Mouse (Mus musculus) c-Kit-positive CD71-positive TER-119-positive erythroid progenitor cells, embryonic 14.5 days (primary cell): Measurements from ENCODE around the gene Gpr152.
"Not testable (repeated sequence)": the region's sequence is repeated elsewhere in the genome, so short reads cannot be mapped to it uniquely, and the experiment has no call there.

ENCODE experiments used
- DNase-seq: peaks from one replicate; pipeline ENCODE4 v3.0.0-alpha.2; 2013; ENCODE audit warnings: low spot score

Gene Gpr152

DNA sequence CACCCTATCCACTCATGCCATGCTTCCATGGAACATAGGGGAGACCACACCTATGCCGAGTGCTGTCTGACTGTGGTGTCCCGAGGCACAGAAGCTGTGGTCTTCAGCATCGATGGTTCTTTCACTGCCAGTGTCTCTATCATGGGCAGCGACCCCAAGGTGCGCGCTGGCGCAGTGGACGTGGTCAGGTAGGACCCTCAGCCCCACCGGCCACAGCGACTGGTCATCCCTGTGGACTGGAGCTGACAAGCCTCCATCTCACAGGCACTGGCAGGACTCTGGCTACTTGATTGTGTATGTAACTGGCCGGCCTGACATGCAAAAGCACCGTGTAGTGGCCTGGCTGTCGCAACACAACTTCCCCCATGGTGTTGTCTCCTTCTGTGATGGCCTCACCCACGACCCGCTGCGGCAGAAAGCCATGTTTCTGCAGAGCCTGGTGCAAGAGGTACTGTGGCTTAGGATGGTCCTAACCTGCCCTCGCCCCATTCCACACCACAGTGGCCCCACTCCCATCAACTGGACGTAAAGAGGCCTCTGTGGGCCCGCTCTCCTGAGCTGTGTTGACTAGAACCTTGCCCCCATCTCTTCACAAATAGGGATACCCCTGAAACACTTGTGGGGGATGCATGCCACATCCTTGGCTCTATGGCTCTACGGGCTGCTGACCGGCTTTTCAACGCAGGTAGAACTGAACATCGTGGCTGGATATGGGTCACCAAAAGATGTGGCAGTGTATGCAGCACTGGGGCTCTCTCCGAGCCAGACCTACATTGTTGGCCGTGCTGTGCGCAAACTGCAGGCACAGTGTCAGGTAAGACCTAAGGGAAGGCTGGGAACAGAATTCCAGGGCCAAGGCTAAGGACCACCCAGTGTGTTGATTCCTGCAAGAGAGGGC is 27.3 kb upstream of the Gpr152 start:
- no peak for DNase-seq

DNA sequence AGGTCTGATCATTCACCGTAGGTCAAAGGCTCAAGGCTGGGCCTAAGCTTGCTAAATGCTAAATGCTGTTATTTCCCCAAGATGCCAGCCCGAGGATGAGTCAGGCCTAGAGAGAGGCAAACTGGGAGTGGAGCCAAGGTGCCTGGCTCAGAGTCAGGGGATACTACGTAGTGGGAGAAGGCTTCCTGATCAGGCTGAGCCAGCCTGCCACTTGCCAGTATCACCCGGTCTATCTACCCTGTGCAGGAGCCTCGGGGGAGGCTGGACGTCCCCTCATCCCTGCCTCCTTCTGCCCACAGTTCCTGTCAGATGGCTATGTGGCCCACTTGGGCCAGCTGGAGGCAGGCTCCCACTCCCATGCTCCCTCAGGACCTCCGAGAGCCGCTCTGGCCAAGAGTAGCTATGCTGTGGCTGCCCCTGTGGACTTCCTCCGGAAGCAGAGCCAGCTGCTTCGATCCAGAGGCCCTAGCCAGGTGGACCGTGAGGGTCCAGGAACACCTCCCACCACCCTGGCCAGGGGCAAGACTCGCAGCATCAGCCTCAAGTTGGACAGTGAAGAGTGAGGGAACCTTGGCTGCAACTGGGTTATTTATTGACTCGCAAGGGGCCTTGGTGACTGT is 26.3 kb upstream of the Gpr152 start:
- no peak for DNase-seq

DNA sequence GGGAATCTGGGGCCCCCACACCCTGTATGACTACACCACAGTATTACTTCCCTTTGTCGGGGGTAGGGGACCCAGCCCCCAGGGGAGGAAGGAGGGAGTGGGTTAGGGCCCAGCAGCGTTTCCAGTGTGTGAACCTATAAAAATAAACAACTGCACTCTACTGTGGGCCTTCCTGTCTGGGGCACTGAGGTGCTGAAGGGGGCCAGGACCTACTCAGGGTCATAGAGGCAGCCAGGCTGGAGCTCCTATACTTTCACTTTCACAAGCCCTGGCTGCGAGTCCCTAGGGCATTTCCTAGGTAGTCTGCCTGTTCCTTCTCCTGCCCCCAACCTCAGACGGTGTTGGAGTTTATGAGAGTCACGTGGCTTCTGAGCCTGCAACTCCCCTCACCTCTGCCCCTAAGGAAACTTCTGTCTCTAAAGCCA is 25.8 kb upstream of the Gpr152 start:
- no peak for DNase-seq

DNA sequence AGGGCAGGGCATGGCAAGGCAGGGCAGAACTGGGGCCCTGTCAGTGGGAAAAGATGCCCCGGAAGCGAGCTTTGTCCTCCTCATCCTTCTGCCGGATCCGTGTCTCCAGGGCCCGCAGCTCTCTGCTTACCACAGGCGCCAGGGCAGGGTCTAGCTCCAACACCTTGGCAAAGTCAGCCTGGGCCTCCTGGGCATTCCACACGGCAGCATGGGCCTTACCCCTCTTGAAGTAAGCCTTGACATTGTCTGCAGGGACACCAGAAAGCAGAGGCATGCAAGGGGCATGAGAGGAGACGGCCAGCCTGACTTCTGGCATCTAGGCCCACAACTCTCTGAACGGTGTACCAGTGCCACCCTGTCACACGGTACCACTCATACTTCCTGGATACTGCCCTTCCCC is 25.0 kb upstream of the Gpr152 start:
- no peak for DNase-seq

DNA sequence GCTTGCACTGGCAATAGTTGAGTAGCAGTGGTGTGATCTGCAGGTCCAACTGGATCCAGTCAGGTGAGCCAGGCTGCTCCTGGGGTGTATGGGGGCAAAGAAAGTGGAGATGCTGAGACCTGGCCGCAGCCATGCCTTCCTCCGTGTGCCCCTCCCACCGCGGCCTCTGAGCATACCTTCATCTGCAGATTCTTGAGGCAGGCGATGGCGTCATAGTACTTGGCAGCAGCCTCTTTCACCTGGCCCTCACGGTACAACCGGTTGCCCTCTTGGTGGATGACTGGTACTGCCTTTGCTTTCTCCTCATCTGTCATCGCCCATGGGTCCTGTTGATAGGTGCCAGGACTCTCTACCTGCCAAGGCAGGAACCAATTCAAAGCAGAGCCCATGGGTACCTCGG is 24.4 kb upstream of the Gpr152 start:
- DNase-seq = no peak

DNA sequence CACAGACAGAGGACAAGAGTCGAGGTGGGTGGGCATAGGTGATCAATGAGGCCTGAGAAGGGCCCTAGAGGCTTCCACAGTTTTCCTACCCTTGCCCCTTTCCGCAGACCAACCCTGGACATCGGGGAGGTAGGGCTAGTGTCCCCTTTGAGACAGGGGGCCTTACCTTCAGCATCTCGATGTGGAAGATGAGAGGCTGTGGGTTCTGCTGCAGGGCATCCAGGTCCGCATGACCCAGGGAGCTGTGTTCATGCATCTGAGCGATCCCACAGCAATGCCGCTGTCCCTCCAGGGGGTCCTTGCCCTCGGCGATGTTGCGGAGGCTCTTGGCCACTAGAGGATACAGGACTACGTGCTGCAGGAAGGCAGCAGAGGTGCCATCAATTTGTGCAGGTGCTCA is 23.8 kb upstream of the Gpr152 start:
- DNase-seq = no peak

DNA sequence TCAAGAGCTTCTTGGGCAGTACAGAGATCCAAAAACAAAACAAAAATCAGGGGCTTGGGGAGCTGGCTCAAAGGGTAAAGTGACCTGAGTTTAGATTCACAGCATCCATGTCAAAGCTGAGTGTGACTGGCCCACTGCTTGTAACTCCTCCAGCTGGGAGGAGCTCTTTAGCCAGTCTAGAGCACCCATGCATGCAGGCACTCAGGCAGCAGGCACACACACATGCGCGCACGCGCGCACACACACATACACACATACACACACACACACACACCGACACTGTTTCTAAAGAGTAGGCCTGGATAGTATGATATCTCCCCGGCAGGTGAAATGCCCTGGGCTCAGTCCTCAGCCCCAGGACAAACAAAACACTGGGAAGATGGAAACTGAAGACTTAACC is 22.6 kb upstream of the Gpr152 start:
- DNase-seq = no peak

DNA sequence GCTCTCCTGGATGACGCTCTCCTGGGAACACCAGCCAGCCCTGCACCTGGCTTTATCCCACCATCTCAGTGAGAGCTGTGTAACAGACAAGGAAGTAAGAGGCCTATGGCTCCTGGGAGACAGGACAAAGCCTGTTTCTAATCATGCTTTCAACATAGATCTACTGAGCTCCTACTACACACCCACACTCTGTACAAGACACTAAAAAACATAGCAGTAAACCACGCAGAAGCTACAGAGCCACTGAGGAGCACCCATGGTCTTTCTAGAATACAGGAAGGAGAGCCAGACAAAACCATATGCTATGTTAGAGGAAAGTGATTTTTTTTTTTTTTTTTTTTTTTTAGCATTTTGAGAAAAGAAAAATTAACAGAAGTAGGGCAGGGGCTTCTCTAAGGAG is 21.2 kb upstream of the Gpr152 start:
- DNase-seq = no peak

DNA sequence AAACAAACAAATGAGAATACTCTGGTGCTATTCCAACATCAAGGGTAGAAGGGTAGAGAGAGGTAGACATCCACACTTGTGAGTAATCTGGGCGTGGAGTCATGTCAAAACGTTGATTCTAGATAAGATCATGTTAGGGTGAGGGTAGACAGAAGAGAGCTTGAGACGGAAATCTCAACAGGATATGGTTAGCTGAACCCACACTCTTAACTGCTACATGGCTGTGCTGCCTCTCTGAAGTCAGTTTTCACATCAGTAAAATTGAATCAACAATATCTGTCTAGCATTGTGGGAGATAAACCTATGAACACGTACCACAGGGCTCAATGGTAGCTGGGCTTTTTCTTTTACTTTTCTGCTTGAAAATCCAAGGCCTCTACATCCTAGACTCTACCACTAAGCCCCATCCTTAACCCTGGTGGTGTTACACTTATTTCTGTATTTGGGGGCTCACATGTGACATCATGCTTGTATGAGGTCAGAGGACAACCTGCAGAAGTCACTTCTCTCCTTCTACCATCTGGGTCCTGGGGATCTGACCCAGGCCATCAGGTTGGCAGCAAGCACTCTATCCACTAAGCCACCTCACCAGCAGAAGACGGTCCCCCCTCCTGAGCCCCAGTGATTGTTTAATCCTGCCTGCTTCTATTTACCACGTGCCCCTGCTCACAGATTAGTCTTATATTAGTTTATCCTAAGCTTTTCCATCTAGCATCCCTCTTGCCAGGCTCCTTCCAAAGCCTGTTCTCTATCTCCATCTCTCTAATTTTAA is 19.7 kb upstream of the Gpr152 start:
- DNase-seq = no peak

DNA sequence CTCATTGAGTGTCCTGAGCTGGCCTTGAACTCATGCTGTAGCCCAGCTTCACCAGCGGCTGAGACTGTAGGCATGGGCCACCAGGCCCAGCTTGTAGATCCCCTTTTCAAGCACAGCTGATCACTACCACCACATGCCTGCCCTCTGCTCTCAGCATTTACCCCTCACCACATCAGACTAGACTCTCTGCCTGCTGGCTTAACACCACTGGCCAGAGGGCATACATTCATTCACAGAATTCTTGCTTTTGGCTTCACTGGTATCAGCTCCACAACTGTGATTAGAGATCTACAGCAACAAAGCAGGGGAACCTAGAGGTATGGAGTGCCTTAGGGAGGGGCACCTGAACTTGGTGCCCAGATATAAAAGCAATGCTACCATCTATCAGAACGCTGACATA is 19.1 kb upstream of the Gpr152 start:
- no peak for DNase-seq

DNA sequence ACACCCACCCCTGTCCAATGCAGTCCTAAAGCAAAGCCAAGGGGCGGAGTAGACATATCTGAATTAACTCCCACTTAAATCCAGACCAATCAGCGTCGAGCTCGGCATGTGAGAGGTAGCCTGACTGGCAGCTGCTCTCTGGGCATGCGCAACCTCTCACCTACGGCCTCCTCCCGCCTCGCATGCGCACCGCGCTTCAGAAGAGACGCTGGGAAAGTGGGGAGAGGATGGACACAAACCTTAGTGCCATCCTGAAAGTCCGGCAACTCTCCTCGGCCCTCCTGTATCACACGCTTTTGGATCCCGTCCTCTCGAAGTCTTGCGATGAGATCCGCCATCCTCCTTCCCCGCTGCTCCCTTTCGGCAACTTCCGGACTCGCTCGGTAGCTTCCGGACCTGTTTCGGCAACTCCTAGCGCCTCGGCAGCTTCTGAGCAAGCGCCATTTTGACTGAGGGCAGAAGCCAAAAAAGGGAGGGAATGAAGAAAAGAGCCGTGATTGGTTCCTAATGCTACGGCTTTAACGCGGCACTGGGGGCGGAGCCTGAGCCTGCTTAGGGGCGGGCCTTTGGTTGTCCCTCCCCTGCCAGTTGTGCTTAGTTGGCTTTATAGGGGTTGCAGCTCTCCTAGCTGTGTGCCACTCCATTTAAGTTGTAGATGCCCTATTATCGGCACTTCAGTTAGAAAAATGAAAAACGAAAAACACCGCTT is 18.3 kb upstream of the Gpr152 start:
- peak; percentile 98 for DNase-seq

DNA sequence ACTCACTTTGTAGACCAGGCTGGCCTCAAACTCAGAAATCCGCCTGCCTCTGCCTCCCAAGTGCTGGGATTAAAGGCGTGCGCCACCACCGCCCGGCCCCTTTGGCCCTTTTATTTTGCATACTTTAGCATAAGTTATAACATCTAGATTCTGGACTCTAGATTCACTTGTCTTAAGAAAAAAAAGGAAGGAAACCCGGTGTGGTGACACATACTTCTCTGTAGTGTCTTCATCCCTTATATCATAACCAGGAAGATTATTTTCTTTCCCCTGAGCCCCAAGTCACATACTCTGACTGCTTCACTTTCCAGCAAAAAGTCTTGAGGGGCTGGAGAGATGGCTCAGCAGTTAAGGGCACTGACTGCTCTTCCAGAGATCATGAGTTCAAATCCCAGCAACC is 17.7 kb upstream of the Gpr152 start:
- not testable (repeated sequence) for DNase-seq

DNA sequence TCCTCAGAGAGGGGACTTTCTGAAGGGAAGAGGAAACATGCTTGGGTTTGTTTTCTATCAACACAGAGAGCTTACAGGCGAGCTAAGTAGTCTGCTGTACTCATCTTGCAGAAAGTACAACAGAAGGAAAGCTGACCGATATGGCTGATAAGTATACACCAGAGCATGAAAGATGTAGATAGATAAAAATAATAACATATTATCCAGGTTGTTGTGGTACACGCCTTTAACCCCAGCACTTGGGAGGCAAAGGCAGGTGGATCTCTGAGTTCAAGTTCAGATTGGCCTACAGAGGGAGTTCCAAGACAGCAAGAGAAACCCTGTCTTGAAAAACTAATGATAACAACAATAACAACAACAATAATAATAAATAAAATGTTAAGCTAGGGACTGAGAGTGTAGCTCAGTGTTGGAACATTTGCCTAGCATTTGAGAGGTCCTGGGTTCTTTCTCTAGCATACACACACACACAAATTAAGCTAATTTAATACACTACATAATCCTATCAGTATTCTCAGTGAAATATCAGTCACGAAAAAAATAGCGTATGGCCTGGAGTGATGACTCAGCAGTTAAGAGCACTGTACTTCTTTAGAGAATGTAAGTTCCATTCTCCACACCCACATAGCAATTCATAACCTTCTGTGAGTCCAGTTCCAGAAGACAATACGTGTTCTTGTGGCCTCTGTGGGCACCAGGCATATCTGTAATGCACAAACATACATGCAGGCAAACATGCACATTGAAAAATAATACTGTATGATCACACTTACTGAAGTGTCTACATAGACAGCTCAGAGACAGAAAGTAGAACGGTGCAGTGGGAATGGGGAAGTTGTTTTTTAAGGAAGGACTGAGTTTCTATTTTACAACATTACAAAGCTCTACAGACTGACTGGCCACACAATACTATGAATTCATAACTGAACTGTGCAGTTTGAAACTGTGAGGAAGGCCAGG is 16.9 kb upstream of the Gpr152 start:
- peak; percentile 65 for DNase-seq

DNA sequence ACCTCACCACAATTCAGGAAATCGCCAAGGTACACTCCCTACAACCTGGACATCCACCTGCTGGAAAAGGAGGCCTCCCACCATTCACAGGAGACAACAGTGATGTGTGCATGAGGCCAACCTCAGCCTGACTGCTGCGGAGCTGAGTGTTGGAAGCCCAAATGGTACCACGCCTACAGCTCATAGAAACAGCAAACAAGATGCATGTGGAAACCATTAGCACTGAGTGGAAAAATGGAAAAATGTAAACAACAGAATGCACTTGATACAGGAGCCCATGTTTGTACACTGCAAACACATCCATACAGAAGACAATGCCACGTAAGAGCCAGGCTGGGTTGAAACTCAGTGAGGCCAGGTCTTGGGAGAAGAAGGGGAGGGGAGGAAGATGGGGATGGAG is 15.2 kb upstream of the Gpr152 start:
- no peak for DNase-seq

DNA sequence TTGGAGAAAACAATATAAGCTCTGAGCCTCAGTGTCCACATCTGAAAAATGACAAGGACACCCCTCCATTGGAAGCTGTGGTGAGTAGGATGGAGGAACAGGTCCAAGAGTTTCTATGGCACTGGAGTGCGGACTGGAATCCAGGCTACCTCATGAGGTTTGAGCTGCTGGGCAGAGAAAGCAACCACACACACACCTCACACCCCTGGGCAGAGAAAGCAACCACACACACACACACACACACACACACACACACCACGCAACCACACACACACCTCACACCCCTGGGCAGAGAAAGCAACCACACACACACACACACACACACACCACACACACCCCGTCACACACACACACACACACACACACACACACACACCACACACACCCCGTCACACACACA is 14.3 kb upstream of the Gpr152 start:
- DNase-seq = not testable (repeated sequence)

DNA sequence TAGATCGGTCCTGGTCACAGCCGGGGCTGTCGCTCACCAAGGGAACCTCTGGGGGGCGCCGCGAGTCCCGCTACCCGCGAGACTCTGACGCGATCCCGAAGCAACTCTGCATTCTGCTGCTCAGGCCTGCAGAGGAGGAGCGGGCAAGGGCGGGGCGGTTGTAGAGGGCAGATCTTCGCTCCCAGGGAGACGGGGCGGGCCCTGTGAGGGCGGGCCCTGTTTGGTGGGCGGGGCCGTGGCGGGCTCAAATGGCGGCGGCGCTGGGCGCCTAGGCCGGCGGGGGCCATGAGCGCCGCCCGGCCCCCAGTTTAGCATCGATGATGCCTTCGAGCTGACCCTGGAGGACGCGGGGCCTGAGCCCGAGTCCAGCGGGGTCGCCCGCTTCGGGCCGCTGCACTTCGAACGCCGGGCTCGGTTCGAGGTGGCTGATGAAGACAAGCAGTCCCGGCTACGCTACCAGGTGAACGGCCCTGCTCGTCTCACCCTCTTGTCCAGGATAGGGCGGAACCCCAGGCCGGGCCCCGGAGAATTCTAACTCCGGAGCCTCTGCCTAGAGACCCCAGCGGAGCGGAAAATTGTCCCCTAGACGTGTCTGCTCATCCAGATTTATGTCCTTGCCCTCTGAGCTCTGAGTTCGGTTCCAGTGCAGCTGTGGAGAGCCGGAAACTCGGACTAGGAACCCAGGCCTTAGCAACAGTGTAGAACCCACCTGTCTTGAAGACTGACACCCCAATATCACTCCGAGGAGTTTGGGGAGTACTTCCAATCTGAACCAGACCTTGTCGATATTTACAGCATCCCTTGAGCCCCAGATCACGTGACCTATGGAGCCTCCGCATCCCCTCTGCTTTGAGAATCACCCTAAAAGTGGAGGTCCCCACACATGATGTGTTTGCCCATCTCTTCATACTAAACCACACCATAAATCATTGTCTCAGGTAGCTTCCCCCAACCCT is 13.6 kb upstream of the Gpr152 start, which contains the start of gene Aip:
TSS of gene Aip (minus strand) at position 118 of the 956 bp plus-strand sequence.
- DNase-seq = peak; percentile 96

DNA sequence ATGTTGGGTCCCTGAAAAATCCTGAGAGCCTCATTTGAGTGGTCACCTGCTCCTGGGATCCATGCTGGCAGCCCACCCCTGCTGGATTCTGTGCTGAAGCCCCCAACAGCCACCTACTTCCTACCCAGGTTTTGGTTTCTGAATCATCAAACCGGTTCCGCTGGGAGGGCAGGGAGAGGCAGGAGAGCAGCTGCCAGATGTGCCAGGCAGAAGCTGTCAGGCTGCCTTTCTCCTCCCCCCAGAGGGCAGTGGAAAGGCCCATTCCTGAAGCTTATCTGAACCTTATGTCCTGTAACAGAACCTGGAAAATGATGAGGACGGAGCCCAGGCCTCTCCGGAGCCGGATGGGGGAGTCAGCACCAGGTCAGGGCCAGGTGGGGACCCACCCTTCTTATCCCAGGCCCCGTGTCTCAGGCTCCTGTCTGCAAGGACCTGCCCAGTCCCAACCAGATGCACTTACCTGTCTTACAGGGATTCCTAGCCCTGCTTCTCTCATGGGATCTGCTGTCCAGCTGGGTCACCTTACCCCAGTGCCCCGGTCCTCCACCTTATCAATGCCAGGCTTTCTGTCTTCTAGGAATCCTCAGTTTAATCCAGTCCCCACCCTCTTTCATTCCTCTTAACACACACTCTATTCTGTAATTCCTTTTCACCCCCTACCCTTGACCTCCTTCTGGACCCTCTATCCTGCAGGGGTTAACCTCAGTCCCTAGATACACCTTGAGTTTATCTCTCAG is 12.7 kb upstream of the Gpr152 start:
- no peak for DNase-seq

DNA sequence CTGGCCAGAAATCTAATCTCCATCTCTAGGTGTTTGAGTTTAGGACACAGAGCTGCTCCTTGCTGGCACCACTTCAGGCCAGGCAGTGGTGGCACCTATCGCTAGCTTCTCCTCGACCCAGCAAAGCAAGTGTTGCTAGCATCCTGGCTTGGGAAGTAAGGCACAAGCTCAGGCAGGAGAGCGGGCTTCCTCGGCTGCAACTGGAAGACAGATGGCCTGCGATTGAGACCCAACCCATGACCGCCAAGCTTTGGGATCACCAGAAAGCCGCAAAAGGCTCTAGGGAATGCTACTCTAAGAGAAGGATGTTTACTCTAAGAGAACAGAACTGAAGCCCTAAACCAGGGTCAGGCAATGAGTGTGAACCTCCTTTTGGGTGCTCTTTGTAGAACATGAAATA is 10.1 kb upstream of the Gpr152 start:
- DNase-seq = no peak

DNA sequence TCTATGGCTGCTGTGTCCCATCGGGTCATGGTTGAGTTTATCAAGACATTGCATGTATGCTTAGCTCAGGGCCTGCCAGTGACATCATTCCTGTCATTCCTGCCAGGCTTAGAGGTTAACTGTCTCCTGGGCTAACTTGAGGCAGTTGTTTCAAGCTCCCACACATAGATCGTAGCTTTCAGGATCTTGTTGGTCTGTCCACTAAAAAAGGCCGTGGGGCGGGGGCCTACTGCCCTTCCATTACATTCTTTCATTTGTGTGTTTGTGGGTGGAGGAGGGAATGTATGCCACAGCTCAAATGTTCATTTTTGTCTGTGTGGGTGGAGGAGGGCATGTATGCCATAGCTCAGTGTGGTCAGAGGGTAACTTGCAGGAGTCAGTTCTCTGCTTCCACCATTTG is 9.5 kb upstream of the Gpr152 start:
- no peak for DNase-seq
